Mouse (Mus musculus): ENCODE results near the gene Arhgef10l. TPM values are rescaled to one million over a fixed set of nuclear protein-coding genes. Genes with fewer than 3 reads are reported as not detected.

The Arhgef10l gene
- total and polyA plus RNA-seq, 2 experiments from 2014 or later, result 16.5 to 59.0 TPM

GRCm38 (mm10) chr4:140625651-140626525, 39.9 kb downstream of the Arhgef10l start:
- H3K9ac ChIP-seq, result no peak overlapping the region
- TF ChIP-seq CTCF (IDR thresholded peaks at IDR 0.05; ENCODE audit: low read depth), result no peak
- DNase-seq (no peak), ATAC-seq (no peak)
- no peak overlapping the region for H3K4me2 ChIP-seq (ENCODE audit: low read depth)
- H3K4me3 ChIP-seq (ENCODE audit: low read depth, low read length), result no peak overlapping the region
- no peak overlapping the region for H3K27ac ChIP-seq (ENCODE audit: low read depth, low read length)
- H3K4me1 ChIP-seq (ENCODE audit: insufficient read depth), result peaks cover 18% of the 10 kb centered on the region
- H3K9me3 ChIP-seq (ENCODE audit: low read length), result no peaks in the 10 kb centered on the region
- no peaks in the 10 kb centered on the region for H3K36me3 ChIP-seq (ENCODE audit: insufficient read depth)
- H3K27me3 ChIP-seq (ENCODE audit: insufficient read depth, low read length), result no peaks in the 10 kb centered on the region
- 69% methylated on average over 12 of the region's 12 CpGs for WGBS

DNA sequence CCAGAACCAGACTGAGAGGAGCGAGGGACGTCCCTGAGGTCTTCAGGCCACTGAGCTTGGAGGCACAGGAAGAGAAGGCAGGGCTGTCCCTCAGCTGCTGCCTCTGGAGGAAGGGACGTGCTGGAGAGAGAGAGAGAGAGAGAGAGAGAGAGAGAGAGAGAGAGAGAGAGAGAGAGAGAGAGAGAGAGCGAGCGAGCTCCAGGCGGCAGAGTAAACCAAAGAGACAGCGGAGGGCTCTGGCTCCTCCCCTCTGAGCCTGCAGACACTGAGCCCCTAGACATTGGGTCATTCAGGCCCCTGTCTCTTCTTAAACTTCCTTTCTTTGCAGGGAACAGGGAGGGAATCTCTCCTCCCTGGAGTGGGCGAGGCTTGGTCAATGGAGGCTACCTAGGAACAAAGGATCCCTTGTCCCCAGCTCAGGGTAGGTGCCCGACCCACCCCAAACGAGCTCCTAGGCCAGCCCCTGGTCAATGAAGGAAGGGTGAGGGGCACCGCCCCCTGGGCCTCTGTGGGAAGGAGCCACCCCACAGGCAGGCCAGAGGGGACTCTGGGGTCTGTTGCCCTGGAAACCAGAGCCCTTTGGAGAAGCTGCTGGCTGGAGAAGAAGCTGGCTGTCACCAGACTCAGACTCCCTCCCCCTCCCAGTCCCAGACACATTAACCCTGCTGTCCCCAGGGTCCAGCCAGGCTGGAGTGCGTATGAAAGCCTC, 41.2 kb downstream of the Arhgef10l start:
- ATAC-seq, result peak; percentile 89
- WGBS, result 5% methylated on average over 11 of the region's 12 CpGs
- Histone ChIP-seq H3K4me1 (ENCODE audit: insufficient read depth) (peaks cover 18% of the 10 kb centered on the region), H3K9me3 (ENCODE audit: low read length) (no peaks in the 10 kb centered on the region), H3K9ac (peak overlapping the region; percentile 22; the same call in 1 of the 2 replicates), H3K36me3 (ENCODE audit: insufficient read depth) (no peaks in the 10 kb centered on the region), H3K4me2 (ENCODE audit: low read depth) (peak overlapping the region; percentile 29), H3K27me3 (ENCODE audit: insufficient read depth, low read length) (no peaks in the 10 kb centered on the region), H3K27ac (ENCODE audit: low read depth, low read length) (peak overlapping the region; percentile 80), H3K4me3 (ENCODE audit: low read depth, low read length) (no peak overlapping the region)
- peak; percentile 74 for DNase-seq
- TF ChIP-seq CTCF (IDR thresholded peaks at IDR 0.05; ENCODE audit: low read depth), result no peak

GRCm38 (mm10) chr4:140624087-140624467, 41.7 kb downstream of the Arhgef10l start:
- Histone ChIP-seq H3K9ac (no peak overlapping the region), H3K27ac (ENCODE audit: low read depth, low read length) (peak overlapping the region; percentile 80), H3K4me3 (ENCODE audit: low read depth, low read length) (no peak overlapping the region), H3K36me3 (ENCODE audit: insufficient read depth) (no peaks in the 10 kb centered on the region), H3K9me3 (ENCODE audit: low read length) (no peaks in the 10 kb centered on the region), H3K27me3 (ENCODE audit: insufficient read depth, low read length) (no peaks in the 10 kb centered on the region), H3K4me1 (ENCODE audit: insufficient read depth) (peaks cover 18% of the 10 kb centered on the region), H3K4me2 (ENCODE audit: low read depth) (peak overlapping the region; percentile 29)
- DNase-seq (peak; percentile 36), ATAC-seq (no peak)
- WGBS, result 4% methylated on average over 10 of the region's 10 CpGs
- TF ChIP-seq CTCF (IDR thresholded peaks at IDR 0.05; ENCODE audit: low read depth), result peak; percentile 32; the same call in 1 of the 2 replicates

GRCm38 (mm10) chr4:140622819-140623218, 43.0 kb downstream of the Arhgef10l start:
- H3K4me2 ChIP-seq (ENCODE audit: low read depth), result no peak overlapping the region
- no peak overlapping the region for H3K4me3 ChIP-seq (ENCODE audit: low read depth, low read length)
- DNase-seq (no peak), ATAC-seq (no peak)
- H3K36me3 ChIP-seq (ENCODE audit: insufficient read depth), result no peaks in the 10 kb centered on the region
- H3K9me3 ChIP-seq (ENCODE audit: low read length), result no peaks in the 10 kb centered on the region
- TF ChIP-seq CTCF (IDR thresholded peaks at IDR 0.05; ENCODE audit: low read depth), result no peak
- no peaks in the 10 kb centered on the region for H3K27me3 ChIP-seq (ENCODE audit: insufficient read depth, low read length)
- WGBS, result 30% methylated on average over 4 of the region's 4 CpGs
- H3K4me1 ChIP-seq (ENCODE audit: insufficient read depth), result peaks cover 19% of the 10 kb centered on the region
- no peak overlapping the region for H3K9ac ChIP-seq
- H3K27ac ChIP-seq (ENCODE audit: low read depth, low read length), result no peak overlapping the region

GRCm38 (mm10) chr4:140620496-140620895, 45.3 kb downstream of the Arhgef10l start:
- peaks cover 11% of the 10 kb centered on the region; the same call in 1 of the 2 replicates for H3K36me3 ChIP-seq (ENCODE audit: insufficient read depth)
- H3K27ac ChIP-seq (ENCODE audit: low read depth, low read length), result no peak overlapping the region
- H3K9me3 ChIP-seq (ENCODE audit: low read length), result no peaks in the 10 kb centered on the region
- H3K4me1 ChIP-seq (ENCODE audit: insufficient read depth), result peaks cover 26% of the 10 kb centered on the region
- no peak for TF ChIP-seq CTCF (IDR thresholded peaks at IDR 0.05; ENCODE audit: low read depth)
- ATAC-seq (no peak), DNase-seq (no peak)
- no peak overlapping the region for H3K4me2 ChIP-seq (ENCODE audit: low read depth)
- WGBS, result 66% methylated on average over 5 of the region's 5 CpGs
- no peak overlapping the region for H3K9ac ChIP-seq
- no peaks in the 10 kb centered on the region for H3K27me3 ChIP-seq (ENCODE audit: insufficient read depth, low read length)
- no peak overlapping the region for H3K4me3 ChIP-seq (ENCODE audit: low read depth, low read length)

DNA sequence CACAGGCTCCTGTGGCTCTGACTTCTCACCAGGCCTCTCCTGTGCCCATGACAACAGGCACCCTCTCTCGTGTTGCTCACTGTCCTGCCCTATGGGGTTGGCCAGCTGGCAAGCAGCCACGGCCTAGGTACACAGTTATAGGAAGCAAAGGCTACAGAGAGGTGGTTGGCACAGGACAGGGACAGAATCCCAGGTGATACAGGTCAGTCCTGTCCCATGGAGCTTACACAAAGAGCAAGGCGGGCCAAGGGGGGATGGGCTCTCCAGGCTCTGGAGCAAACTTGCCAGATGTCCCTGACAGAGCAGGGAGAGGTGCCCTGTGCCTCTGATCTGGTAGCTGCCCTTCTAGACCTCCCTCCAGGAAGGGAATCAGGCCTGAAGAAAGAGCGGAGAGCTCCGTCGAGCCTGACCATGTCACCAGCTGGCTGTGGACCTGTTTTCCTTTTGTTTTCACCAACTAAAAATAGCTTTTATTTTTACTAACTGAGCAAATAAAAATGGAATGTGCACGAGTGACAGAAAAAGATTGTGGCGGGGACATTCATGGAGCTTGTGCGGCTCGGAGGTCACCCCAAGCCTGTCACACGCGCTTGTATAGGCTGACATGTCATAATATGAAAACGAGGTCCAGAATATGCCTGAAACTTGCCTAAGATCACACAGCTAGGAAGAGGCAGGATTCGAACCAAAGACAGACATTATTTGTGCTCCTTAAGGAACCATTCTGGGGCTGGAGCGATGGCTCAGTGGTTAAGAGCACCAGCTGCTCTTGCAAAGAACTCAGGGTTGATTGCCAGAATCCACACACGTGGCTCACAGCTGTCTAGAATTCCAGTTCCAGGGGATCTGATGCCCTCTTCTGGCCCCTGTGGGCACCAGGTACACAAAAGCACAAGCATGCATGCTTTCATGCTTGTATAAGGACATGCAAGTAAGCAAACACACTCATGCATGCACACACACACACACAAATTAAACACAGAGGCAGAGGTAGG, 48.1 kb downstream of the Arhgef10l start:
- H3K9ac ChIP-seq, result no peak overlapping the region
- H3K27me3 ChIP-seq (ENCODE audit: insufficient read depth, low read length), result no peaks in the 10 kb centered on the region
- peak; percentile 57 for DNase-seq
- no peak overlapping the region for H3K4me2 ChIP-seq (ENCODE audit: low read depth)
- WGBS, result 62% methylated on average over 16 of the region's 16 CpGs
- H3K4me1 ChIP-seq (ENCODE audit: insufficient read depth), result peaks cover 10% of the 10 kb centered on the region; the same call in 1 of the 2 replicates
- no peaks in the 10 kb centered on the region for H3K9me3 ChIP-seq (ENCODE audit: low read length)
- H3K27ac ChIP-seq (ENCODE audit: low read depth, low read length), result no peak overlapping the region
- ATAC-seq, result peak; percentile 61; the same call in 1 of the 2 replicates
- H3K36me3 ChIP-seq (ENCODE audit: insufficient read depth), result peaks cover 26% of the 10 kb centered on the region
- no peak overlapping the region for H3K4me3 ChIP-seq (ENCODE audit: low read depth, low read length)
- TF ChIP-seq CTCF (IDR thresholded peaks at IDR 0.05; ENCODE audit: low read depth), result peak; percentile 36

Data from forebrain, postnatal 0 days (tissue).